Mouse (Mus musculus) bone marrow macrophage, adult 2 months (primary cell): Measurements from ENCODE around the gene Mmgt2.

ENCODE experiments used
- CTCF ChIP-seq: IDR thresholded peaks from 2 replicates; pipeline ENCODE4 v1.5.1; 2012; ENCODE audit warnings: low read depth, mild to moderate bottlenecking, low read length, moderate library complexity
- POLR2A ChIP-seq: IDR thresholded peaks from 2 replicates; pipeline ENCODE4 v1.6.1; 2012; ENCODE audit warnings: mild to moderate bottlenecking, low read depth, low read length, borderline replicate concordance

GRCm38 (mm10) chr11:62608826-62609675 lies 39.4 kb upstream of the Mmgt2 start:
- TF ChIP-seq CTCF, result no peak
- TF ChIP-seq POLR2A, result no peak
